Mouse (Mus musculus) embryonic facial prominence, embryonic 14.5 days (tissue): ENCODE data around the gene Parp8. TPM values are rescaled to one million over a fixed set of nuclear protein-coding genes. Genes with fewer than 3 reads are reported as not detected.

Experiments
- ATAC-seq: fragments of 200-750 bp; cut with Nextera tagmentation; 2 replicates; pipeline ENCODE4 v1.8.0; 2017; ENCODE audit warnings: low read depth, moderate number of reproducible peaks, moderate TSS enrichment
- DNase-seq: peaks from one replicate; pipeline ENCODE4 v3.0.0-alpha.2; 2015; ENCODE audit warnings: low spot score
- H3K27ac ChIP-seq: fragments of 300-500 bp; sonication (generic); replicated peaks from 2 replicates; pipeline ENCODE4 v1.5.1; 2014; ENCODE audit warnings: low read depth, mild to moderate bottlenecking, low read length, moderate library complexity
- H3K27me3 ChIP-seq: fragments of 300-500 bp; sonication (generic); replicated peaks from 2 replicates; pipeline ENCODE4 v1.6.1; 2014; ENCODE audit warnings: low read length; ENCODE audit not compliant: control insufficient read depth, insufficient read depth
- H3K36me3 ChIP-seq: fragments of 300-500 bp; sonication (generic); 2 replicates; pipeline ENCODE4 v1.6.1; 2014; ENCODE audit warnings: low read length, mixed read lengths; ENCODE audit not compliant: control insufficient read depth, insufficient read depth
- H3K4me1 ChIP-seq: fragments of 300-500 bp; sonication (generic); 2 replicates; pipeline ENCODE4 v1.6.1; 2014; ENCODE audit warnings: antibody characterized with exemption, low read length; ENCODE audit not compliant: control insufficient read depth, insufficient read depth
- H3K4me2 ChIP-seq: fragments of 300-500 bp; sonication (generic); 2 replicates; pipeline ENCODE4 v1.6.1; 2014; ENCODE audit warnings: low read depth, mild to moderate bottlenecking, low read length, moderate library complexity, mixed read lengths
- H3K4me3 ChIP-seq: fragments of 300-500 bp; sonication (generic); 2 replicates; pipeline ENCODE4 v1.5.1; 2014; ENCODE audit warnings: low read depth, mild to moderate bottlenecking, low read length
- H3K9ac ChIP-seq: fragments of 300-500 bp; sonication (generic); 2 replicates; pipeline ENCODE4 v1.6.1; 2014; ENCODE audit warnings: low read depth, mild to moderate bottlenecking, low read length, moderate library complexity, mixed read lengths
- H3K9me3 ChIP-seq: fragments of 300-500 bp; sonication (generic); 2 replicates; pipeline ENCODE4 v1.6.1; 2016; ENCODE audit warnings: low read length; ENCODE audit not compliant: control insufficient read depth
- WGBS: fragments of 180-500 bp; shearing (Covaris S2); extraction: QIAGEN DNeasy Blood & Tissue Kit; methylation state at CpG from one replicate; pipeline ENCODE4 v1.1.7; 2014; 5-methylcytosine and 5-hydroxymethylcytosine counted together
- polyA plus RNA-seq: library from polyadenylated mRNA; unstranded; fragments of >200 nt; fragmentation: Nextera tagmentation; extraction: Ambion mirVana; gene quantifications from 2 replicates; pipeline ENCODE4 v1.2.1, GENCODE M21; 2014

Parp8 gene
- polyA plus RNA-seq, 1 experiment from 2014 or later: 19.8 TPM

- Histone ChIP-seq H3K36me3 (no peaks in the 10 kb centered on the region), H3K4me2 (no peak overlapping the region)
These were observed 38.1 kb downstream of the Parp8 start for GRCm38 (mm10) chr13:116987284-116987683.

GRCm38 (mm10) chr13:116986658-116987057 lies 38.7 kb downstream of the Parp8 start:
- Histone ChIP-seq H3K4me2 (no peak overlapping the region), H3K4me1 (no peaks in the 10 kb centered on the region), H3K4me3 (no peak overlapping the region), H3K9ac (no peak overlapping the region), H3K9me3 (no peaks in the 10 kb centered on the region), H3K27me3 (no peaks in the 10 kb centered on the region), H3K36me3 (no peaks in the 10 kb centered on the region), H3K27ac (no peak overlapping the region)
- no peak for ATAC-seq
- DNase-seq: no peak
- WGBS: 96% methylated on average over 7 of the region's 7 CpGs

More at GRCm38 (mm10) chr13:116987284-116987683, 38.1 kb downstream of the Parp8 start:
- ATAC-seq (no peak), DNase-seq (no peak)
- Histone ChIP-seq H3K4me1 (no peaks in the 10 kb centered on the region), H3K9me3 (no peaks in the 10 kb centered on the region), H3K9ac (no peak overlapping the region), H3K4me3 (no peak overlapping the region), H3K27me3 (no peaks in the 10 kb centered on the region), H3K27ac (no peak overlapping the region)
- 71% methylated on average over 3 of the region's 3 CpGs for WGBS

GRCm38 (mm10) chr13:116974081-116974860 lies 51.1 kb downstream of the Parp8 start:
- 61% methylated on average over 7 of the region's 7 CpGs for WGBS
- no peak overlapping the region for H3K4me2 ChIP-seq
- no peak overlapping the region for H3K9ac ChIP-seq
- H3K36me3 ChIP-seq: no peaks in the 10 kb centered on the region
- DNase-seq: peak; percentile 76
- peaks cover 5% of the 10 kb centered on the region for H3K4me1 ChIP-seq
- H3K4me3 ChIP-seq: no peak overlapping the region
- no peaks in the 10 kb centered on the region for H3K27me3 ChIP-seq
- ATAC-seq: peak; percentile 80
- 0 out of 2 replicates have a peak overlapping the region, but pooled peaks have one; percentile 2 for H3K27ac ChIP-seq
- no peaks in the 10 kb centered on the region for H3K9me3 ChIP-seq

GRCm38 (mm10) chr13:116973491-116973890 lies 51.8 kb downstream of the Parp8 start:
- H3K4me2 ChIP-seq: no peak overlapping the region
- no peaks in the 10 kb centered on the region for H3K27me3 ChIP-seq
- H3K9ac ChIP-seq: no peak overlapping the region
- no peaks in the 10 kb centered on the region for H3K36me3 ChIP-seq
- H3K4me1 ChIP-seq: peaks cover 5% of the 10 kb centered on the region
- DNase-seq (no peak), ATAC-seq (0 out of 2 replicates have a peak, but pooled peaks have one; percentile 13)
- WGBS: 61% methylated on average over 7 of the region's 7 CpGs
- 0 out of 2 replicates have a peak overlapping the region, but pooled peaks have one; percentile 2 for H3K27ac ChIP-seq
- H3K9me3 ChIP-seq: no peaks in the 10 kb centered on the region
- no peak overlapping the region for H3K4me3 ChIP-seq

GRCm38 (mm10) chr13:116972036-116972611 lies 53.2 kb downstream of the Parp8 start:
- DNase-seq (no peak), ATAC-seq (no peak)
- no peak overlapping the region for H3K27ac ChIP-seq
- no peaks in the 10 kb centered on the region for H3K9me3 ChIP-seq
- peaks cover 5% of the 10 kb centered on the region for H3K4me1 ChIP-seq
- H3K4me3 ChIP-seq: no peak overlapping the region
- WGBS: 82% methylated on average over 7 of the region's 7 CpGs
- H3K36me3 ChIP-seq: no peaks in the 10 kb centered on the region
- no peak overlapping the region for H3K4me2 ChIP-seq
- H3K27me3 ChIP-seq: no peaks in the 10 kb centered on the region
- H3K9ac ChIP-seq: no peak overlapping the region

- Histone ChIP-seq H3K36me3 (no peaks in the 10 kb centered on the region), H3K9me3 (no peaks in the 10 kb centered on the region), H3K4me1 (peaks cover 5% of the 10 kb centered on the region), H3K4me3 (no peak overlapping the region), H3K27ac (no peak overlapping the region), H3K4me2 (no peak overlapping the region), H3K9ac (no peak overlapping the region), H3K27me3 (no peaks in the 10 kb centered on the region)
- ATAC-seq (no peak), DNase-seq (no peak)
- 66% methylated on average over 11 of the region's 11 CpGs for WGBS
These were observed 54.5 kb downstream of the Parp8 start for GRCm38 (mm10) chr13:116970706-116971428.

- Histone ChIP-seq H3K9me3 (no peaks in the 10 kb centered on the region), H3K4me2 (no peak overlapping the region), H3K4me3 (no peak overlapping the region), H3K27me3 (no peaks in the 10 kb centered on the region), H3K36me3 (no peaks in the 10 kb centered on the region), H3K27ac (no peak overlapping the region), H3K9ac (no peak overlapping the region), H3K4me1 (peaks cover 5% of the 10 kb centered on the region; the same call in 1 of the 2 replicates)
- no peak for ATAC-seq
- WGBS: 85% methylated on average over 1 of the region's 1 CpGs
- DNase-seq: no peak
These were observed 55.7 kb downstream of the Parp8 start for GRCm38 (mm10) chr13:116969650-116970049.

- Histone ChIP-seq H3K4me2 (no peak overlapping the region), H3K27ac (no peak overlapping the region), H3K9me3 (no peaks in the 10 kb centered on the region), H3K9ac (no peak overlapping the region), H3K4me3 (no peak overlapping the region), H3K4me1 (peaks cover under 1% of the 10 kb centered on the region; the same call in 1 of the 2 replicates), H3K36me3 (no peaks in the 10 kb centered on the region), H3K27me3 (no peaks in the 10 kb centered on the region)
- no peak for DNase-seq
- WGBS: 92% methylated on average over 4 of the region's 4 CpGs
- ATAC-seq: no peak
These were observed 56.4 kb downstream of the Parp8 start for GRCm38 (mm10) chr13:116968906-116969305.
